Mouse (Mus musculus) liver, embryonic 14.5 days (tissue): ENCODE results near the gene Tgfbr3. TPM values are rescaled to one million over a fixed set of nuclear protein-coding genes. Genes with fewer than 3 reads are reported as not detected.

Experiments
- ATAC-seq: fragments of 200-750 bp; cut with Nextera tagmentation; 2 replicates; pipeline ENCODE4 v1.8.0; 2017; ENCODE audit warnings: moderate number of reproducible peaks, mild to moderate bottlenecking, moderate library complexity; ENCODE audit not compliant: insufficient read depth
- DNase-seq, 3 experiments: peaks; one replicate each; pipeline ENCODE4 v3.0.0-alpha.2; 2012 to 2013; ENCODE audit warnings: low read depth in 3 of 3, low spot score in 3 of 3
- H3K27ac ChIP-seq: fragments of 300-500 bp; sonication (generic); 2 replicates; pipeline ENCODE4 v1.5.1; 2014; ENCODE audit warnings: moderate library complexity, mild to moderate bottlenecking, control low read depth, inconsistent platforms
- H3K27me3 ChIP-seq: fragments of 300-500 bp; sonication (generic); 2 replicates; pipeline ENCODE4 v1.6.1; 2014; ENCODE audit warnings: mild to moderate bottlenecking, low read length, moderate library complexity; ENCODE audit not compliant: control insufficient read depth, insufficient read depth
- H3K36me3 ChIP-seq: fragments of 300-500 bp; sonication (generic); replicated peaks from 2 replicates; pipeline ENCODE4 v1.6.1; 2014; ENCODE audit warnings: low read depth; ENCODE audit not compliant: control insufficient read depth, insufficient read depth
- H3K4me1 ChIP-seq, 2 experiments: fragments of 200-500 bp in 1 of 2; fragments of 300-500 bp in 1 of 2; sonication (generic) in 1 of 2; replicated peaks; 2 replicates each; pipeline ENCODE4 v1.6.1; 2012 to 2014; ENCODE audit warnings: antibody characterized with exemption in 1 of 2, inconsistent platforms in 1 of 2, low read length in 1 of 2; ENCODE audit not compliant: control insufficient read depth in 2 of 2, insufficient read depth in 2 of 2
- H3K4me2 ChIP-seq: fragments of 300-500 bp; sonication (generic); 2 replicates; pipeline ENCODE4 v1.6.1; 2014; ENCODE audit warnings: low read depth, mild to moderate bottlenecking, control low read depth, moderate library complexity
- H3K4me3 ChIP-seq, 2 experiments: fragments of 200-500 bp in 1 of 2; fragments of 300-500 bp in 1 of 2; sonication (generic) in 1 of 2; 2 replicates each; pipeline ENCODE4 v1.5.1; 2012 to 2014; ENCODE audit warnings: low read depth in 2 of 2, low read length in 2 of 2, mild to moderate bottlenecking in 2 of 2, control low read depth in 1 of 2, inconsistent platforms in 1 of 2, moderate library complexity in 1 of 2; ENCODE audit not compliant: insufficient read depth in 1 of 2
- H3K9ac ChIP-seq: fragments of 300-500 bp; sonication (generic); replicated peaks from 2 replicates; pipeline ENCODE4 v1.6.1; 2014; ENCODE audit warnings: mild to moderate bottlenecking, control low read depth, moderate library complexity
- H3K9me3 ChIP-seq: fragments of 300-500 bp; sonication (generic); 2 replicates; pipeline ENCODE4 v1.6.1; 2016; ENCODE audit warnings: low read length, mixed read lengths; ENCODE audit not compliant: control insufficient read depth
- CTCF ChIP-seq: IDR thresholded peaks from 2 replicates; pipeline ENCODE4 v1.5.1; 2016; ENCODE audit warnings: antibody characterized with exemption, low read depth, control low read depth
- EP300 ChIP-seq: IDR thresholded peaks from 2 replicates; pipeline ENCODE4 v1.6.1; 2016; ENCODE audit warnings: antibody characterized with exemption, low read depth
- WGBS: fragments of 180-500 bp; shearing (Covaris S2); extraction: QIAGEN DNeasy Blood & Tissue Kit; methylation state at CpG from one replicate; pipeline ENCODE4 v1.1.7; 2014; ENCODE audit not compliant: insufficient replicate concordance; 5-methylcytosine and 5-hydroxymethylcytosine counted together
- polyA plus RNA-seq, 2 experiments: library from polyadenylated mRNA; depleted of rRNA in 1 of 2; stranded (reverse) in 1 of 2; unstranded in 1 of 2; fragments of >200 nt; fragmentation: Nextera tagmentation in 1 of 2; extraction: Ambion mirVana in 1 of 2; gene quantifications; 2 replicates each; pipeline versions ENCODE4 v1.2.1 to v1.2.3; 2012 to 2014

Gene Tgfbr3
- polyA plus RNA-seq, 2 experiments: 4.3 to 7.5 TPM

DNA sequence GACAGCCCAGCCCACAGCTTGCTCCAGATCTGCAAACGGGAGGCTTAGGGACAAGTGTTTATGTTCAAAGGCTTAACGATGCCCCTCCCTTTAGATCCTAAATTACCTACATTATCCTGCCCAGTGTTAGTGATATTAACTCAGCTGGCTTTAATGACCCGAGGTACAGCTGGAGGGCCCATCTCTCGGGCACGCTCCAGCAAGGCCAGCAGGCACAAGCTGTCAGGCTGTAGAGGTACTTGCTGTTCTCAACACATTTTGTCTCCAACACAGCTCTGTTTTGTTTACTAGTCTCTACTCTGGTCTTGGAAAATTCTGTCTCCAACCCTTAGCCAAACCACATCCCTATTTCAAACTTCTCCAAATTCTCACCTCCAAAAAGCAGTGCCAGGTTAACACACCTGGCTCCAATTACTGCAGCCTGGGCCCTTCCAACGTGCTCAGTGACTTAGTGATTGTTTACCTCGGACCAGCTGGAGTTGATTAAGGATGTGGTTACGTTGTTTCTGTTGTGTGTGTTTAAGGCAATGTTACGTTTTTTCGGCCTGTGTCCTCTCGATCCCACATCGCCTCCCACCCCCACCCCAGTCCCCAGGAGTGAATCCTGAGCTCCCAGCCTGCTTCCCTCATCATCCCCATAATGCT is 93.6 kb downstream of the Tgfbr3 start:
- no peak overlapping the region for H3K4me2 ChIP-seq
- H3K9me3 ChIP-seq: no peaks in the 10 kb centered on the region
- no peak overlapping the region for H3K9ac ChIP-seq
- TF ChIP-seq EP300: no peak
- no peak for TF ChIP-seq CTCF
- no peak overlapping the region for H3K4me3 ChIP-seq
- no peaks in the 10 kb centered on the region for H3K27me3 ChIP-seq
- DNase-seq (no peak), ATAC-seq (no peak)
- H3K27ac ChIP-seq: no peak overlapping the region
- H3K4me1 ChIP-seq: peaks cover 0 to 20% of the 10 kb centered on the region in 2 experiments; a peak in 2 of 4 replicates
- WGBS: 53% methylated on average over 12 of the region's 12 CpGs
- no peaks in the 10 kb centered on the region for H3K36me3 ChIP-seq

DNA sequence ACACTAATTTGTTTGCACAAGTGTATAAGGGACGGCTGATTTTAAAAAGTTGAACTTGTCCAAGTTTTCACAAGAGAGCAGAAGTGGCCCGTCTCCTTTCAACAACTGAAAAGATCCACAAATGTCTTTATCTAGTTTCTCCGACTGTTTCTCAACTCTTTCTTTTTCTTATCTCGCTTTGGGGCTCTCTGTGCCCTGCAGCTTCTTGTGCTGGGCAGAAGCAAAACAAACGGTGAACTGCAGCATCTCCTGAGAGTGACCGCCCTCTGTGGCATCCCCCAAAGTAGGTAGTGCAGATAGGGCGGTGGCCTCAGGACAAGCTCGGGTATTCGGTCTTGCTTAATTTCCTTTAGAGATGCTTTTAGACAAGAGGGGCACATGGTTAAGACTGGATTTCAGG is 96.3 kb downstream of the Tgfbr3 start:
- Histone ChIP-seq H3K36me3 (no peaks in the 10 kb centered on the region), H3K4me3 (no peak overlapping the region), H3K27me3 (no peaks in the 10 kb centered on the region), H3K4me1 (peaks cover 0 to 20% of the 10 kb centered on the region in 2 experiments; a peak in 2 of 4 replicates), H3K4me2 (peak overlapping the region; percentile 41; the same call in 1 of the 2 replicates), H3K9me3 (no peaks in the 10 kb centered on the region), H3K9ac (no peak overlapping the region), H3K27ac (no peak overlapping the region)
- WGBS: 8% methylated on average over 9 of the region's 9 CpGs
- TF ChIP-seq CTCF: no peak
- peak; percentile 69 for TF ChIP-seq EP300
- ATAC-seq (peak; percentile 85), DNase-seq (peak; percentile 19 to 33 (median 32))

DNA sequence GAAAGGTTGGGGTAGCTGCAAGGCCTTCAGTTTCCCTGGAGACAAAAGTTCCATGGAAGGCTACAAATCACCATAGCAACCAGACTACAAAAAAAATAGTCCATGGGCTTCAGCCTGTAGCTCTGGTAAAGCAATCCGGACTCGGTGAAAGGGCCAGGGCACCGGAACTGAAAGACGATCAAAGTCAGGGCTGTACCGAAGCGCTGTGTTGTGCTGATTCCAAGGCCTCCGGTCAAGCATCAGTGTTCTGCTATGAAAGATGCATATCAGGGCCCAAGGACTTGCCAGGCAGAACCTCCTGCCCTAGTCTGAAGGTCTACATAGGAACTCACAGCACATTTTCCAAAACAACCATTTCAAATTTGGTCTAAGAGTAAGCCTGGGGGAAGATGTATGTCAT is 97.1 kb downstream of the Tgfbr3 start:
- WGBS: 88% methylated on average over 7 of the region's 7 CpGs
- TF ChIP-seq EP300 (no peak), CTCF (no peak)
- Histone ChIP-seq H3K4me3 (no peak overlapping the region), H3K27ac (no peak overlapping the region), H3K9ac (no peak overlapping the region), H3K9me3 (no peaks in the 10 kb centered on the region), H3K36me3 (no peaks in the 10 kb centered on the region), H3K4me1 (peaks cover 0 to 20% of the 10 kb centered on the region in 2 experiments; a peak in 2 of 4 replicates), H3K4me2 (no peak overlapping the region), H3K27me3 (no peaks in the 10 kb centered on the region)
- ATAC-seq (no peak), DNase-seq (no peak)

DNA sequence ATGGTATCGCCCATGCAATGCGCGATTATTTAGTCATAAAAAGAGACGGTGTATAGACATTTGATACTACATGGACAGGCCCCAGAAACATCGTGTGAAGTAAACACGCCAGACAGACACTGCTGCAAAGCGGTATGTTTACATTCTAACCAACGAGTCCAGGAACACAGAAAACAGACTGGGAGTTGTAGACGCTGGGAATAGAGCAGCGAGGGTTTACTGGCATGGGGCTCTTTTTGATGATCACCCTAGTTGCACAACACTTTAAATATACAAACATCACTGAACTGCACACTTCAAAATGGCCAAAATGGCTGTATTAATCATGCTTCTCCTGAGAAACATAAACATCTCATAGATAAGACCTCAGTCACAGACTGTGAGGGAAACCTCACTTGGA is 100.9 kb downstream of the Tgfbr3 start:
- 70% methylated on average over 10 of the region's 10 CpGs for WGBS
- peaks cover 0 to 14% of the 10 kb centered on the region in 2 experiments; a peak in 1 of 4 replicates for H3K4me1 ChIP-seq
- ATAC-seq: no peak
- H3K27ac ChIP-seq: no peak overlapping the region
- DNase-seq: no peak
- TF ChIP-seq CTCF: no peak
- no peak for TF ChIP-seq EP300
- no peak overlapping the region for H3K4me2 ChIP-seq
- no peak overlapping the region for H3K9ac ChIP-seq
- no peaks in the 10 kb centered on the region for H3K36me3 ChIP-seq
- H3K9me3 ChIP-seq: no peaks in the 10 kb centered on the region
- H3K4me3 ChIP-seq: no peak overlapping the region
- H3K27me3 ChIP-seq: no peaks in the 10 kb centered on the region

DNA sequence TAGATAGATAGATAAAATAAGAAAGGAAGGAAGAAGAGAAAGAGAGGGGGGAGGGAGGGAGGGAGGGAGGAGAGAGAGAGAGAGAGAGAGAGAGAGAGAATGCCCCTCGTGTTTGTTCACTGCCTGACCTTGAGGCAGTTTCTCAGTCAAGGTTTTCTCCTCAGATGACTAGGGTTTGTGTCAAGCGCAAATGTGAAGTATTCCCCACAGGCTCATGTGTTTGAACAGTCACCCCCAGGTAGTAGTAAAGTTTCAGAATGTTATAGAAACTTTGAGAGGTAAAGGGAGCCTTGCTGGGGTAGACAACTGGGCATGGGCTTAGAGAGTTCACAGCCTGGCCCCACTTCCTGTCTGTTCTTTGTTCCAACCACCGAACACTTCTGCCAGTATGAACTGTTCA is 103.2 kb downstream of the Tgfbr3 start:
- ATAC-seq: no peak
- Histone ChIP-seq H3K4me1 (peaks cover 6 to 18% of the 10 kb centered on the region in 2 experiments), H3K4me2 (no peak overlapping the region), H3K9me3 (no peaks in the 10 kb centered on the region), H3K36me3 (no peaks in the 10 kb centered on the region), H3K4me3 (no peak overlapping the region), H3K27ac (no peak overlapping the region), H3K9ac (no peak overlapping the region), H3K27me3 (no peaks in the 10 kb centered on the region)
- TF ChIP-seq EP300: no peak
- no peak for TF ChIP-seq CTCF
- DNase-seq: no peak
- WGBS: 70% methylated on average over 3 of the region's 3 CpGs
